Mouse (Mus musculus) thymus, adult 2 months (tissue): ENCODE results near the gene Gm34653.

Experiments used
- CTCF ChIP-seq: fragments of 200-500 bp; IDR thresholded peaks from 2 replicates; pipeline ENCODE4 v1.5.1; 2012; ENCODE audit warnings: mild to moderate bottlenecking, control low read depth, low read length, moderate library complexity, borderline replicate concordance; ENCODE audit not compliant: control insufficient read depth, poor library complexity, insufficient read depth; ENCODE audit errors: extremely low read depth
- POLR2A ChIP-seq: fragments of 200-500 bp; IDR thresholded peaks from 2 replicates; pipeline ENCODE4 v1.6.1; 2012; ENCODE audit warnings: mild to moderate bottlenecking, low read length, control low read depth, moderate library complexity; ENCODE audit not compliant: control insufficient read depth, poor library complexity, insufficient read depth; ENCODE audit errors: extremely low read depth

DNA sequence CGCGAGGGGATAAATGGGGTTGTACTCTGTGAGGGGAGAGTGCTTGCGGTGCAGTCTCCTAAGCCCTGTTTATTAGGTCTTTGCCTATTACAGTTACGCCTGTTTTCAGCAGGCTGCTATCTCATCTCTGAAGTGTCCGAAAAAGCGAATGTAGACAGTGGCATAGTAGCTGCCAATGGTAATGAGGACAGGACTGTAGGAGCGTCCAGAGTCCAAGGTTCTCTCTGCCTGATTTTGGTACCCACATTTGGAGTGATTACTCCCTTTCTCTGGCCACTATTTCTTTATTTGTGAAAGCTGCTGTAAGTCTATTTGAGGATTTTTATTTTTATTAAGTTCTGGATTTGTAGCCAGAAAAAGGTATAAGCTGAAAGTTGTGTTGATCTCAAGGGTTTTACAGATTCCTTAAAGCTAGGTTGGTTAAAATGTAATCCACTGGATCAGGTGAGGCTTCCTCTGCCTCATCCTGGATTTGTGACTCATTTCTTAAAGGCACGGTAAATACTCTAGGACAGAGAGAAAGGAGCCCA, 42.1 kb downstream of the Gm34653 start, which contains the start of gene Psmd5:
- no peak for TF ChIP-seq POLR2A
- no peak for TF ChIP-seq CTCF
